Mouse (Mus musculus) urinary bladder, postnatal 14 days (tissue): ENCODE data around the gene Dapk3.
"Not testable (repeated sequence)": the region's sequence is repeated elsewhere in the genome, so short reads cannot be mapped to it uniquely, and the experiment has no call there.

Experiments used
- DNase-seq: peaks from one replicate; pipeline ENCODE4 v3.0.0; 2021; ENCODE audit warnings: low spot score

Dapk3 gene

GRCm38 (mm10) chr10:81146296-81146695, 36.5 kb upstream of the Dapk3 start:
- DNase-seq = no peak

- no peak for DNase-seq
Measured at GRCm38 (mm10) chr10:81151261-81151660, 31.5 kb upstream of the Dapk3 start.

- DNase-seq = no peak
Measured at GRCm38 (mm10) chr10:81152609-81153008, 30.2 kb upstream of the Dapk3 start.

GRCm38 (mm10) chr10:81154313-81154712, 28.5 kb upstream of the Dapk3 start:
- DNase-seq = no peak

DNA sequence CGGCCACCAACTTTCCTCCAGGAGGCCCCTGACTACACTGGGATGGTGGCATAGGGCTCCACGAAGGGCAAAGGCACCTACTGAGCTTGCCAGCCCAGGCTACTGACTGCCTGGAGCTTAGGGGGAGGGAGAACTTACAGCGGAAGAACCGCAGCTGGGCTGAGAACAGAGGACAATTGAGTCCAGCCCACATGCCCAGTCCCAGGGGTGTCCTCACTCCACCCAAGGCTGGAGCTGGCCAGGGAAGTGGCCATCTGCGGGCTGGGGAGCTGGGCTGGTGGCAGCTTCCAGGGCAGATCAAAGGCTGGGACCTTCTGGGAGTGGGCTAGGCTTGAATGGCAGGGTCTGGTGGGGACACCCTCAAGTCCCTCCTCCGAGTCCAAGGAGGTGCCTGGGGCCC, 28.1 kb upstream of the Dapk3 start:
- DNase-seq = no peak

DNA sequence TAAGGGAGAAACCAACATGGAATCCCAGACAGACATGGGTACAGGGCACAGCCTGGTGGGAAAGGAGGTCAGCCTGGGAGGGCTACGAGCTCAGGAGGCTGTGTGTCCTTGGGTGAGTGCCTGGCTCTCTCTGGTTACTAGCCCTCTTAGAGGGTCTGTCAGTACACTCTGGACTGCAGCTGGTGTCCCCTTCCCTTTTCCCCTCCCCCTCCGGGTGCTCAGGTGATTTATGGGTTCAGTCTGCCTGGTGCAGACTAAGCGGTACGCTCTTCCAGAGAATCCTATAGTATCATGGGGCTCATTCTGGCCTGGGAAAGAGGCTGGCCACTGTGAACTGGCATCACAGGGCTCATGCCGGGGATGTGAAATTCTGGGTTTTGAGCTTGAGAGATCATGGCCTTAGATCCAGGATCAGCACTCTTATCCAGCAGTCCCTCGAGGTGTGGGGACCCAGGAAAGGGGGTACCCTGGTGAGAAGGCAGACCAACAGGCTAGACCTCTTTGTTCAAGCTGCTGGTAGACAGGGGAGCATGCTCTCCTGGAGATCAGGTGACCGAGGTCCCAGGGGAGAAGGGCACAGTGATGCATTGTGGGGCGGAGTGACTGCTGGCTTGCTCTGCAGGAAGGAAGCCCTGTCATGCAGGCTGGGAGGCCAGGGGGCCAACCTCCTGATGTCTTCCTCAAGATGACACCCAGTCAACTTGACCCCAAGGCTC, 21.0 kb upstream of the Dapk3 start:
- DNase-seq = no peak

GRCm38 (mm10) chr10:81162318-81162652, 20.5 kb upstream of the Dapk3 start:
- DNase-seq = no peak

GRCm38 (mm10) chr10:81165118-81165517, 17.7 kb upstream of the Dapk3 start:
- DNase-seq = no peak

DNA sequence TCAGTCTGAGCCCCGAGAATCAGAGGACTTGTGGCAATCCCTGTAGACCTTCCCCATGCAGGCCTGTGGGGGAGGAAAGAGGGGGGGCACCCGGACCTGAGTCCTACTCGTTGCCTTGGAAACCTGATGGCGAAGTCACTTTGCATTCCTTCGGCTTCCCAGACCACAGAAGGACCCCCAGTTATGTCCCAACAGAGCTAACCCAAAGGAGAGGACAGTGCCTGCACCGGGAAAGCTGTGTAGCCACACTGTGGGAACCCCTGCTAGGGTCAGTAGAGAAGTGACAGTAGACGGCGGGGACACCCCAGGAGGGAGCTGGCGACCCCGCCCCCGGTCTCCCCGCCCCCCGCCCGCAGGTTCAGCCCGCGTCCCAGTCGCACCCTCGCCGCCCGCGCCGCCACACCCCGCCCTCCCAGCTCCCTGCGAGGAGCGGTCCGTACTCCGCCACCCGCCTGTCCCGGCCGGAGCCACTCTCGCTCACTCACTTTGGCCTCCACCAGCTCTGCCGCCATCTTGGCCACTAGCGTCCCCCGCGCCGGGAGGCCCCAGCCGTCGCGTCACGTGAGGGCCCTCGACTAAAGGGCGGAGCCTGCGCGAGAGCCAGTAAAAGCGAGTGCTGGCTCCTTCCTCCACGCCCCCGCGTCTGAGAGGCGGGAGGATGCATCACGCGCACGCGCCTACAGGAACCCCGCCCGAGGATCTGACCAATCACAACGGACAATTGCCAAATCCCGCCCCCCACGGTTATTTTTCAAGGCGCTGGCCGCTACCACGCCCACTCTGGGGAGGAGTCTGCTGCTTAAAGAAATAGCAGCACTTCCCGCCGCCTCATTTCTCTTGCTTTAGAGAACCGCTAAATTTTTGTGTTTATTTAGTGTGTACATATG, 15.4 kb upstream of the Dapk3 start, which contains the start of gene Pias4:
Gene Pias4 (minus strand): TSS at position 724 of the 887 bp plus-strand sequence.
- DNase-seq = peak; percentile 100

GRCm38 (mm10) chr10:81168087-81168431, 14.7 kb upstream of the Dapk3 start:
- no peak for DNase-seq

DNA sequence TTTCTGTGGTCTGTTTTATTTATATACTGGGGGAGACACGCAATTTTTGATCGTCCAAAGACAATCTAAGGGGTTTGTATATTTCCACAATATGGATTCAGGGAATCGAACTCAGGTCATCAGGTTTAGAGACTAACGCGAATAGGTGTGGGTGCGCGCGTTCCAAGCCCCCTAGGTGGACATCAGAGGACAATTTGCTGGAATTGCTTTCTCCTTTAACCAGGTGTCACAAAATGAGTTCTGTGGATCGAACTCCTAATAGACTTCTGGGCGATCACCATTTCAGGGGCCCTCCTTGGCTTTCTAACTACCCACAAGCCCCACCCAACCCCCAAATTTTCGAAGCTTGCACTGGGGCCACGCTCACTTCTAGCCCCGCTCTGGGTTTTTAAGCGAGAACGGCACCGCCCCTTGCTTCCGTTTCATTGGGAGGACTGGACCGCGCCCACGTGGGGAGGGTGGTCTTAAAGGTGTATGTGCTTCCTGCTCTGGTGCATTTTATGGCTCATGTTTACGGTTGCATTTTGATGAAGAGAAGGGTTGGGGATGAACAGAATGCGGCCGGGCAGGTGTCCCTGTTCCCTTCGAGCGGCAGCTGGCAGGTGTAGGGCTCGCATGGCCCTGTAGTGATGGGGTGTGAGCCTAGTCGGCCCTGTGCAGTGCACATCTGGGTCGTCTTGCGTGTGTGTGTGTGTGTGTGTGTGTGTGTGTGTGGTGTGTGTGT, 14.1 kb upstream of the Dapk3 start:
- peak; percentile 88 for DNase-seq

GRCm38 (mm10) chr10:81169411-81169900, 13.3 kb upstream of the Dapk3 start:
- DNase-seq = not testable (repeated sequence)

DNA sequence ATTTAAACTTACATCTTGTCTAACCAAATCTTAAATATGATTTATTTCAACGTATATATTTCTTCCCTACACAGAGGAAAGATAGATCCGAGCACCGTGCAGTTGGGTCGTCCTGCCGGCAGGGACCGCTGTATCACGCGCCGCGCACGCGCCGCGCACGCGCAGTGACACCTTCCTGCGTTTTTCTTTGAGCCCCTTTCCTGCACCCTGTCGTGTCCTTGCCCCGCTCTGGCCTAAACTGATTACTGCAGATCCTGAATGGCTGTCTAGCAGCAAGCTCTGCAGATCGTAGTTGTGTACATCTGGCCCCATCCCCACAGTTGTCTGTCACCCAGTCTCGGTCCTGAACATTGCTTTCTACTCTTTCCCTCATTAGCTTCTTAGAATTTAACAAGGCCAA, 9.7 kb upstream of the Dapk3 start:
- peak; percentile 77 for DNase-seq

GRCm38 (mm10) chr10:81174617-81175344, 8.0 kb upstream of the Dapk3 start:
- DNase-seq = peak; percentile 89

DNA sequence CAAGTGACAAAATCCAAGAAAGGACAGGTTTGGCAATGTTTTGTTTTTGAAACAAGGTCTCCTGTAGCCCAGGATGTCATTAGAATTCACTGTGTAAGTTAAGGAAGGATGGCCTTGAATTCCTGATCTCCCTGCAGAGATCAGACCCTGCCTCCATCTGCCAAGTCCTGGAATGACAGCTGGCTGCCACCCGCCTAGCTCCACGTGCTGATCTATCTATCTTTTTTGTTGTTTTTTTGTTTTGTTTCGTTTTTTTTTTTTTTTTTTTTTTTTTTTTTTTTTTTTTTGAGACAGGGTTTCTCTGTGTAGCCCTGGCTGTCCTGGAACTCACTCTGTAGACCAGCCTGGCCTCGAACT, 7.5 kb upstream of the Dapk3 start:
- not testable (repeated sequence) for DNase-seq

- DNase-seq = no peak
Measured at GRCm38 (mm10) chr10:81175936-81176465, 6.8 kb upstream of the Dapk3 start.

- peak; percentile 99 for DNase-seq
Measured at GRCm38 (mm10) chr10:81176466-81177271, 6.1 kb upstream of the Dapk3 start, which contains the start of gene Eef2. Gene Eef2 (plus strand): TSS chr10:81176631.

- DNase-seq = no peak
Measured at GRCm38 (mm10) chr10:81177491-81177925, 5.3 kb upstream of the Dapk3 start.

DNA sequence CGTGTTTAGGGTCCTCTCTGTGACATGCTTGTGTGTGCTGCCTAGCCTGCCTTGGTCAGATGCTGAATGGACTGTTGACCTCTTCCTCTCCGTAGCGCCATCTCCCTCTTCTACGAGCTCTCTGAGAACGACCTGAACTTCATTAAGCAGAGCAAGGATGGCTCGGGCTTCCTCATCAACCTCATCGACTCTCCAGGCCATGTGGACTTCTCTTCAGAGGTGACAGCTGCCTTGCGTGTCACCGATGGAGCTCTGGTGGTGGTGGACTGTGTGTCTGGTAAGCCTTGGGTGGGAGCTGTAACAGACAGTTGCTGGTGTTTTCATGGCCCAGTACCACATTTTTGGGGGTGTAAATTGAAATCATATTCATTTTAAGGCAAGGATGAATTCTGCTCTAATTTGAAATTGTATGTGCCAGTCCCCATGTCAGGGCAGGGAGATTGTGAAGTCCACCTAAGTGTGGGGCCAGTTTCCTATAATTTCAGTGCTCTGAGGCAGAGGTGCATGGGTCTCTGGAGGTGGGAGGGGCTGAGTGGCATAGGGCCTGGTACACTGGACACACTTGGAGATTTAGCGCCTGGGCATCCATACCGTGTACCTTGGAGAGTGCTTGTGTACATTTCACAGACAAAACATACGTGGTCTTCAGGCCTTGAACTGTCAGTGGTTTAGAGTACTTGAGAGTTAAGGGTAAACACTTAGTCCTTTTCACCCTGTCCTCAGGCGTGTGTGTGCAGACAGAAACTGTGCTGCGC, 4.7 kb upstream of the Dapk3 start:
- no peak for DNase-seq

- no peak for DNase-seq
Measured at GRCm38 (mm10) chr10:81178927-81179326, 3.9 kb upstream of the Dapk3 start.
